In genomic region chr2:71376433-71376906, GRCm38 (mm10) we compare ENCODE assay signal across 9 mouse cellular contexts. TPM values are rescaled to one million over a fixed set of nuclear protein-coding genes. Genes with fewer than 3 reads are reported as not detected.
DNase-seq lines count a peak whose midpoint lies in the region; ATAC-seq and TF ChIP-seq lines count a peak whose summit lies in the region.
"Had no signal": no experiment of that assay in that cellular context is flagged by ENCODE, and none has a peak within 500 bp of the region (broad histone marks: within the 10 kb centered on the region; RNA-seq: fewer than 3 reads in every experiment).

No protein-coding gene starts in this region.

- no peaks in the 10 kb centered on the region for H3K4me1 ChIP-seq in stomach, postnatal 0 days (replicated peaks; ENCODE audit: control insufficient read depth, insufficient read depth)
- H3K4me1 ChIP-seq in midbrain, embryonic 14.5 days (ENCODE audit: control insufficient read depth, insufficient read depth, low read length), result no peaks in the 10 kb centered on the region

- no peak overlapping the region for H3K9ac ChIP-seq in stomach, postnatal 0 days (ENCODE audit: low read length)
- no peak overlapping the region for H3K9ac ChIP-seq in midbrain, embryonic 14.5 days (replicated peaks; ENCODE audit: low read length)

- no peaks in the 10 kb centered on the region for H3K27me3 ChIP-seq in stomach, postnatal 0 days (ENCODE audit: control insufficient read depth, insufficient read depth, low read length)
- H3K27me3 ChIP-seq in midbrain, embryonic 14.5 days (ENCODE audit: control insufficient read depth, insufficient read depth, low read length), result no peaks in the 10 kb centered on the region

- no peak for TF ChIP-seq CTCF in stomach, postnatal 0 days (IDR thresholded peaks at IDR 0.05; ENCODE audit: low read depth)

- intact Hi-C loops in heart, postnatal 14 days (cut with DNase I), result no loop called here

- H3K4me2 ChIP-seq in stomach, postnatal 0 days (replicated peaks; ENCODE audit: low read depth), result peak overlapping the region; percentile 27; the same call in 1 of the 2 replicates
- no peak overlapping the region for H3K4me2 ChIP-seq in midbrain, embryonic 14.5 days (ENCODE audit: low read length)

- no peak for TF ChIP-seq EP300 in stomach, postnatal 0 days (optimal IDR thresholded peaks at IDR 0.05)

- no peaks in the 10 kb centered on the region for H3K36me3 ChIP-seq in stomach, postnatal 0 days (ENCODE audit: control insufficient read depth, insufficient read depth, low read length)
- no peaks in the 10 kb centered on the region for H3K36me3 ChIP-seq in midbrain, embryonic 14.5 days (ENCODE audit: control insufficient read depth, insufficient read depth, low read length)

- no peak for ATAC-seq in stomach, postnatal 0 days (ENCODE audit: low FRiP score, low TSS enrichment)
- no peak for ATAC-seq in midbrain, embryonic 14.5 days (ENCODE audit: low FRiP score, low TSS enrichment)

- WGBS in stomach, postnatal 0 days, result 38% methylated on average over 11 of the region's 11 CpGs
- WGBS in midbrain, embryonic 14.5 days, result 58% methylated on average over 11 of the region's 11 CpGs

- no peak overlapping the region for H3K27ac ChIP-seq in stomach, postnatal 0 days (replicated peaks)
- no peak overlapping the region for H3K27ac ChIP-seq in midbrain, embryonic 14.5 days (replicated peaks; ENCODE audit: low read depth, low read length)

- H3K4me3 ChIP-seq in stomach, postnatal 0 days (ENCODE audit: low read depth, low read length), result no peak overlapping the region
- no peak overlapping the region for H3K4me3 ChIP-seq in midbrain, embryonic 14.5 days (replicated peaks; ENCODE audit: low read depth, low read length)
- H3K4me3 ChIP-seq: myocyte had no signal

- DNase-seq in heart, adult 11 months, result peak; percentile 84
- DNase-seq in heart, postnatal 14 days, result no peak
- DNase-seq in retina, postnatal 1 day, result peak; percentile 12
- no peak for DNase-seq in retina, embryonic 14.5 days (ENCODE audit: low spot score)
- DNase-seq in liver, result peak; percentile 56
- no peak for DNase-seq in stomach, postnatal 0 days (ENCODE audit: low spot score)
- DNase-seq in layer of hippocampus, postnatal 10 days (ENCODE audit: low spot score in 2 of 2), result no peak
- no peak for DNase-seq in midbrain, embryonic 14.5 days

- H3K9me3 ChIP-seq in stomach, postnatal 0 days (ENCODE audit: control insufficient read depth, low read length), result no peaks in the 10 kb centered on the region
- no peaks in the 10 kb centered on the region for H3K9me3 ChIP-seq in midbrain, embryonic 14.5 days (ENCODE audit: control insufficient read depth, low read length)

RNA-seq across cellular contexts. Expression of gene Slc25a12, which starts 8.9 kb away (rescaled TPM):
- total RNA-seq in heart, postnatal 14 days (2021), result 100 to 1,000 TPM; 242 to 245 TPM
- 28.0 and 31.2 TPM in 2 replicates for polyA plus RNA-seq in stomach, postnatal 0 days (2015; fragmentation: Nextera tagmentation; extraction: Ambion mirVana)
- total RNA-seq in layer of hippocampus, postnatal 10 days (2021), result 100 to 1,000 TPM; 169 to 170 TPM
- polyA plus RNA-seq in midbrain, embryonic 14.5 days (2014; fragmentation: Nextera tagmentation; extraction: Ambion mirVana), result 85.2 and 86.3 TPM in 2 replicates

RNA-seq across cellular contexts. Expression of gene Hat1, which starts 12.3 kb away (rescaled TPM):
- total RNA-seq in heart, postnatal 14 days (2021), result 10 to 100 TPM; 27.5 to 31.4 TPM
- polyA plus RNA-seq in stomach, postnatal 0 days (2015; fragmentation: Nextera tagmentation; extraction: Ambion mirVana), result 49.9 and 50.8 TPM in 2 replicates
- 10 to 100 TPM; 18.9 to 19.8 TPM for total RNA-seq in layer of hippocampus, postnatal 10 days (2021)
- polyA plus RNA-seq in midbrain, embryonic 14.5 days (2014; fragmentation: Nextera tagmentation; extraction: Ambion mirVana), result 42.6 and 56.1 TPM in 2 replicates

Comparison
In these comparisons a context has a peak if more than half of its experiments do, and no peak if none do; other contexts are left out.
1. DNase-seq: peak in heart, adult 11 months (single experiment), retina, postnatal 1 day (single experiment) and liver (single experiment); none in heart, postnatal 14 days (0 of 2), retina, embryonic 14.5 days (single experiment), stomach, postnatal 0 days (single experiment), layer of hippocampus, postnatal 10 days (0 of 2) and midbrain, embryonic 14.5 days (single experiment).